8 mouse cellular contexts compared by ENCODE assay signal in genomic region chr19:34192008-34192963, GRCm38 (mm10). TPM values are rescaled to one million over a fixed set of nuclear protein-coding genes. Genes with fewer than 3 reads are reported as not detected.
DNase-seq lines count a peak whose midpoint lies in the region; ATAC-seq and TF ChIP-seq lines count a peak whose summit lies in the region.

TSS of gene Stambpl1 (plus strand) at chr19:34192229.

- TF ChIP-seq POLR2A in cortical plate, adult 2 months (IDR thresholded peaks at IDR 0.05; ENCODE audit: extremely low read depth, insufficient read depth, low read length) = peak; percentile 39; the same call in 1 of the 2 replicates

- DNase-seq in adipocyte (ENCODE audit: low spot score) = peak; percentile 75
- DNase-seq in gastrocnemius, postnatal 14 days = peak; percentile 73
- peak; percentile 62 to 73 for DNase-seq in left cerebral cortex, adult 8-10 months (ENCODE audit: low spot score in 2 of 2)
- peak; percentile 67 to 76 for DNase-seq in right cerebral cortex, adult 2 months (ENCODE audit: low spot score in 2 of 2)
- peak; percentile 31 for DNase-seq in urinary bladder, postnatal 10 days (ENCODE audit: low spot score)

- H3K27ac ChIP-seq in cortical plate, adult 2 months (ENCODE audit: insufficient read depth, low read length) = peak within 1 kb of the TSS; percentile 97

- intact Hi-C loops in gastrocnemius, postnatal 14 days (cut with DNase I; ENCODE audit: low total_unique reads) = no loop called here

- H3K4me3 ChIP-seq in cortical plate, adult 2 months (ENCODE audit: insufficient read depth, low read length) = peak within 1 kb of the TSS; percentile 56

- peaks cover 5% of the 10 kb centered on the region; the same call in 1 of the 2 replicates for H3K4me1 ChIP-seq in cortical plate, adult 2 months (ENCODE audit: control insufficient read depth, insufficient read depth, low read length)

- ATAC-seq in inflammation-experienced regulatory T-cells, adult 6 months = peak; percentile 85
- ATAC-seq in megakaryocyte, adult 5-6 weeks (ENCODE audit: poor library complexity, severe bottlenecking) = peak; percentile 79

- no peak for TF ChIP-seq CTCF in cortical plate, adult 2 months (IDR thresholded peaks at IDR 0.05; ENCODE audit: extremely low read depth, insufficient read depth, low read length)

RNA-seq across cellular contexts. Expression of gene Stambpl1, which starts in this region (rescaled TPM):
- polyA plus RNA-seq in cortical plate, adult 2 months (2012; rRNA removed) = 16.4 TPM in 2 replicates
- total RNA-seq in gastrocnemius, postnatal 14 days (2021) = 1 to 10 TPM; 1.4 to 1.7 TPM
- 10 to 100 TPM; 55.7 to 96.7 (median 78.8) TPM for polyA plus RNA-seq in inflammation-experienced regulatory T-cells, adult 6 months (2017; shearing (Covaris generic))
- total RNA-seq in left cerebral cortex, adult 8-10 months (2022) = 10 to 100 TPM; 19.1 to 21.7 (median 20.7) TPM
- total RNA-seq in megakaryocyte, adult 5-6 weeks (2015) = 29.4 and 32.4 TPM in 2 replicates
- 22.0 and 24.0 TPM in 2 replicates for total RNA-seq in megakaryocyte, adult 5-6 weeks (2017)

Comparison
In these comparisons a context has a peak if more than half of its experiments do, and no peak if none do; other contexts are left out.
1. Peak in every context shown above with its lines: DNase-seq, ATAC-seq, H3K4me3 ChIP-seq and H3K27ac ChIP-seq.
2. RNA of gene Stambpl1 (total RNA-seq): 22.0 to 32.4 TPM in megakaryocyte, adult 5-6 weeks and 19.1 to 21.7 TPM in left cerebral cortex, adult 8-10 months; 1.4 to 1.7 TPM in gastrocnemius, postnatal 14 days; every median in the first group is over 4 times any median in the second.